Mouse (Mus musculus): Measurements from ENCODE around the gene Cxcr2. TPM values are rescaled to one million over a fixed set of nuclear protein-coding genes. Genes with fewer than 3 reads are reported as not detected.
"Not testable (repeated sequence)": the region's sequence is repeated elsewhere in the genome, so short reads cannot be mapped to it uniquely, and the experiment has no call there.

Cxcr2 gene
- polyA plus RNA-seq, 1 experiment from 2014 or later: 0.10 TPM

GRCm38 (mm10) chr1:74149106-74149885 lies 4.5 kb upstream of the Cxcr2 start:
- WGBS: 91% methylated on average over 6 of the region's 6 CpGs
- ATAC-seq (ENCODE audit: insufficient number of reproducible peaks, insufficient read depth, low FRiP score, low TSS enrichment): no peak

GRCm38 (mm10) chr1:74150101-74150500 lies 3.7 kb upstream of the Cxcr2 start:
- Histone ChIP-seq H3K9ac (no peak overlapping the region), H3K27me3 (no peaks in the 10 kb centered on the region), H3K27ac (no peak overlapping the region), H3K36me3 (no peaks in the 10 kb centered on the region), H3K4me1 (peaks cover 4% of the 10 kb centered on the region; the same call in 1 of the 2 replicates), H3K4me2 (replicated peaks) (no peak overlapping the region), H3K9me3 (no peaks in the 10 kb centered on the region), H3K4me3 (no peak overlapping the region)
- ATAC-seq (ENCODE audit: insufficient number of reproducible peaks, insufficient read depth, low FRiP score, low TSS enrichment): no peak
- WGBS: 77% methylated on average over 3 of the region's 3 CpGs

More at GRCm38 (mm10) chr1:74149106-74149885, 4.5 kb upstream of the Cxcr2 start:
- peaks cover 4% of the 10 kb centered on the region; the same call in 1 of the 2 replicates for H3K4me1 ChIP-seq
- H3K9ac ChIP-seq: no peak overlapping the region
- H3K4me3 ChIP-seq: no peak overlapping the region
- no peaks in the 10 kb centered on the region for H3K36me3 ChIP-seq
- no peak overlapping the region for H3K27ac ChIP-seq
- no peaks in the 10 kb centered on the region for H3K27me3 ChIP-seq
- H3K9me3 ChIP-seq: no peaks in the 10 kb centered on the region
- no peak overlapping the region for H3K4me2 ChIP-seq (replicated peaks)

- Histone ChIP-seq H3K9ac (no peak overlapping the region), H3K9me3 (no peaks in the 10 kb centered on the region), H3K27ac (no peak overlapping the region), H3K4me3 (no peak overlapping the region), H3K27me3 (no peaks in the 10 kb centered on the region), H3K4me2 (replicated peaks) (no peak overlapping the region), H3K4me1 (peaks cover 4% of the 10 kb centered on the region; the same call in 1 of the 2 replicates), H3K36me3 (no peaks in the 10 kb centered on the region)
- WGBS: 71% methylated on average over 3 of the region's 3 CpGs
- no peak for ATAC-seq (ENCODE audit: insufficient number of reproducible peaks, insufficient read depth, low FRiP score, low TSS enrichment)
Measured at GRCm38 (mm10) chr1:74151091-74151490, 2.7 kb upstream of the Cxcr2 start.

GRCm38 (mm10) chr1:74155435-74156012 lies 1.7 kb downstream of the Cxcr2 start:
- no peak overlapping the region for H3K27ac ChIP-seq
- 87% methylated on average over 6 of the region's 6 CpGs for WGBS
- H3K27me3 ChIP-seq: no peaks in the 10 kb centered on the region
- no peak overlapping the region for H3K9ac ChIP-seq
- H3K9me3 ChIP-seq: no peaks in the 10 kb centered on the region
- ATAC-seq (ENCODE audit: insufficient number of reproducible peaks, insufficient read depth, low FRiP score, low TSS enrichment): no peak
- no peak overlapping the region for H3K4me3 ChIP-seq
- peaks cover 4% of the 10 kb centered on the region; the same call in 1 of the 2 replicates for H3K4me1 ChIP-seq
- H3K4me2 ChIP-seq (replicated peaks): no peak overlapping the region
- H3K36me3 ChIP-seq: no peaks in the 10 kb centered on the region

GRCm38 (mm10) chr1:74156381-74156910 lies 2.7 kb downstream of the Cxcr2 start:
- WGBS: 75% methylated on average over 14 of the region's 14 CpGs
- Histone ChIP-seq H3K27ac (no peak overlapping the region), H3K4me1 (peaks cover 4% of the 10 kb centered on the region; the same call in 1 of the 2 replicates), H3K9me3 (no peaks in the 10 kb centered on the region), H3K9ac (no peak overlapping the region), H3K36me3 (no peaks in the 10 kb centered on the region), H3K27me3 (no peaks in the 10 kb centered on the region), H3K4me3 (no peak overlapping the region), H3K4me2 (replicated peaks) (no peak overlapping the region)
- ATAC-seq (ENCODE audit: insufficient number of reproducible peaks, insufficient read depth, low FRiP score, low TSS enrichment): no peak

GRCm38 (mm10) chr1:74159613-74160012 lies 5.8 kb downstream of the Cxcr2 start:
- not testable (repeated sequence) for ATAC-seq (ENCODE audit: insufficient number of reproducible peaks, insufficient read depth, low FRiP score, low TSS enrichment); H3K4me1 ChIP-seq; H3K4me3 ChIP-seq; H3K27ac ChIP-seq; H3K4me2 ChIP-seq (replicated peaks); H3K9ac ChIP-seq; H3K9me3 ChIP-seq; H3K27me3 ChIP-seq; H3K36me3 ChIP-seq
- 81% methylated on average over 5 of the region's 5 CpGs for WGBS

- Histone ChIP-seq H3K27me3 (no peaks in the 10 kb centered on the region), H3K9me3 (no peaks in the 10 kb centered on the region), H3K4me1 (no peaks in the 10 kb centered on the region), H3K27ac (no peak overlapping the region), H3K36me3 (no peaks in the 10 kb centered on the region), H3K4me2 (replicated peaks) (no peak overlapping the region), H3K4me3 (no peak overlapping the region), H3K9ac (no peak overlapping the region)
- 78% methylated on average over 2 of the region's 2 CpGs for WGBS
- ATAC-seq (ENCODE audit: insufficient number of reproducible peaks, insufficient read depth, low FRiP score, low TSS enrichment): no peak
Measured at GRCm38 (mm10) chr1:74160036-74160435, 6.2 kb downstream of the Cxcr2 start.

GRCm38 (mm10) chr1:74167136-74167535 lies 13.3 kb downstream of the Cxcr2 start:
- H3K9me3 ChIP-seq: no peaks in the 10 kb centered on the region
- no peak overlapping the region for H3K4me2 ChIP-seq (replicated peaks)
- H3K27me3 ChIP-seq: no peaks in the 10 kb centered on the region
- H3K4me3 ChIP-seq: no peak overlapping the region
- no peak overlapping the region for H3K9ac ChIP-seq
- no peak overlapping the region for H3K27ac ChIP-seq
- no peak for ATAC-seq (ENCODE audit: insufficient number of reproducible peaks, insufficient read depth, low FRiP score, low TSS enrichment)
- H3K4me1 ChIP-seq: no peaks in the 10 kb centered on the region
- no peaks in the 10 kb centered on the region for H3K36me3 ChIP-seq
- WGBS: 75% methylated on average over 5 of the region's 5 CpGs

GRCm38 (mm10) chr1:74169721-74170120 lies 15.9 kb downstream of the Cxcr2 start:
- no peaks in the 10 kb centered on the region for H3K9me3 ChIP-seq
- H3K27ac ChIP-seq: no peak overlapping the region
- no peaks in the 10 kb centered on the region for H3K27me3 ChIP-seq
- H3K4me2 ChIP-seq (replicated peaks): no peak overlapping the region
- no peak overlapping the region for H3K4me3 ChIP-seq
- WGBS: 91% methylated on average over 3 of the region's 3 CpGs
- ATAC-seq (ENCODE audit: insufficient number of reproducible peaks, insufficient read depth, low FRiP score, low TSS enrichment): no peak
- H3K4me1 ChIP-seq: no peaks in the 10 kb centered on the region
- no peak overlapping the region for H3K9ac ChIP-seq
- H3K36me3 ChIP-seq: no peaks in the 10 kb centered on the region

- H3K4me3 ChIP-seq: no peak overlapping the region
- ATAC-seq (ENCODE audit: insufficient number of reproducible peaks, insufficient read depth, low FRiP score, low TSS enrichment): no peak
- H3K9me3 ChIP-seq: no peaks in the 10 kb centered on the region
- no peaks in the 10 kb centered on the region for H3K4me1 ChIP-seq
- no peaks in the 10 kb centered on the region for H3K27me3 ChIP-seq
- no peak overlapping the region for H3K27ac ChIP-seq
- H3K9ac ChIP-seq: no peak overlapping the region
- 72% methylated on average over 3 of the region's 3 CpGs for WGBS
- H3K4me2 ChIP-seq (replicated peaks): no peak overlapping the region
- H3K36me3 ChIP-seq: no peaks in the 10 kb centered on the region
Measured at GRCm38 (mm10) chr1:74172722-74173121, 18.9 kb downstream of the Cxcr2 start.

GRCm38 (mm10) chr1:74175731-74176130 lies 21.9 kb downstream of the Cxcr2 start:
- no peaks in the 10 kb centered on the region for H3K36me3 ChIP-seq
- H3K9ac ChIP-seq: no peak overlapping the region
- ATAC-seq (ENCODE audit: insufficient number of reproducible peaks, insufficient read depth, low FRiP score, low TSS enrichment): no peak
- H3K4me3 ChIP-seq: no peak overlapping the region
- 0 out of 2 replicates have a peak, but pooled peaks cover 4% of the 10 kb centered on the region for H3K4me1 ChIP-seq
- H3K27ac ChIP-seq: no peak overlapping the region
- no peaks in the 10 kb centered on the region for H3K9me3 ChIP-seq
- no peaks in the 10 kb centered on the region for H3K27me3 ChIP-seq
- WGBS: 68% methylated on average over 4 of the region's 4 CpGs
- no peak overlapping the region for H3K4me2 ChIP-seq (replicated peaks)

- ATAC-seq (ENCODE audit: insufficient number of reproducible peaks, insufficient read depth, low FRiP score, low TSS enrichment): no peak
- Histone ChIP-seq H3K36me3 (no peaks in the 10 kb centered on the region), H3K4me2 (replicated peaks) (no peak overlapping the region), H3K4me1 (peaks cover 9% of the 10 kb centered on the region; the same call in 1 of the 2 replicates), H3K9ac (no peak overlapping the region), H3K9me3 (no peaks in the 10 kb centered on the region), H3K4me3 (no peak overlapping the region), H3K27ac (no peak overlapping the region), H3K27me3 (no peaks in the 10 kb centered on the region)
- WGBS: 96% methylated on average over 3 of the region's 3 CpGs
Measured at GRCm38 (mm10) chr1:74178618-74179017, 24.8 kb downstream of the Cxcr2 start.

Data from embryonic facial prominence, embryonic 12.5 days (tissue).